Mouse (Mus musculus) mesoderm, embryonic 11.5 days (tissue): ENCODE measurements around the gene Wasf3.
"Not testable (repeated sequence)": the region's sequence is repeated elsewhere in the genome, so short reads cannot be mapped to it uniquely, and the experiment has no call there.

Source experiments
- DNase-seq: peaks from one replicate; pipeline ENCODE4 v3.0.0-alpha.2; 2012; ENCODE audit warnings: low read depth, low spot score

Gene Wasf3

GRCm38 (mm10) chr5:146439152-146439781 is 54.5 kb downstream of the Wasf3 start:
- DNase-seq: no peak

- no peak for DNase-seq
Measured at GRCm38 (mm10) chr5:146440273-146440672, 55.5 kb downstream of the Wasf3 start.

- DNase-seq: no peak
Measured at GRCm38 (mm10) chr5:146442767-146443166, 58.0 kb downstream of the Wasf3 start.

GRCm38 (mm10) chr5:146446633-146447032 is 61.8 kb downstream of the Wasf3 start:
- DNase-seq: no peak

GRCm38 (mm10) chr5:146451592-146452254 is 66.9 kb downstream of the Wasf3 start:
- DNase-seq: no peak

- no peak for DNase-seq
Measured at GRCm38 (mm10) chr5:146453556-146453955, 68.8 kb downstream of the Wasf3 start.

GRCm38 (mm10) chr5:146461612-146462011 is 76.8 kb downstream of the Wasf3 start:
- no peak for DNase-seq

- DNase-seq: no peak
Measured at GRCm38 (mm10) chr5:146466663-146467062, 81.9 kb downstream of the Wasf3 start.

GRCm38 (mm10) chr5:146468311-146468710 is 83.5 kb downstream of the Wasf3 start:
- DNase-seq: no peak

GRCm38 (mm10) chr5:146470821-146471220 is 86.0 kb downstream of the Wasf3 start:
- no peak for DNase-seq

GRCm38 (mm10) chr5:146471311-146471710 is 86.5 kb downstream of the Wasf3 start:
- DNase-seq: no peak

GRCm38 (mm10) chr5:146471821-146472220 is 87.0 kb downstream of the Wasf3 start:
- DNase-seq: no peak

GRCm38 (mm10) chr5:146479564-146479963 is 94.8 kb downstream of the Wasf3 start:
- DNase-seq: not testable (repeated sequence)

- DNase-seq: not testable (repeated sequence)
Measured at GRCm38 (mm10) chr5:146481665-146482064, 96.9 kb downstream of the Wasf3 start, which contains the start of gene Gm6408. Gene Gm6408 (plus strand): TSS chr5:146481965.

GRCm38 (mm10) chr5:146488959-146489358 is 104.2 kb downstream of the Wasf3 start:
- peak; percentile 6 for DNase-seq

GRCm38 (mm10) chr5:146491063-146491462 is 106.3 kb downstream of the Wasf3 start, which contains the start of gene Gm6370:
Gene Gm6370 (plus strand): TSS chr5:146491363.
- DNase-seq: not testable (repeated sequence)

- DNase-seq: not testable (repeated sequence)
Measured at GRCm38 (mm10) chr5:146502099-146502498, 117.3 kb downstream of the Wasf3 start, which contains the start of gene 4930449I24Rik. Gene 4930449I24Rik (plus strand): TSS chr5:146502399.

- DNase-seq: not testable (repeated sequence)
Measured at GRCm38 (mm10) chr5:146513823-146514222, 129.0 kb downstream of the Wasf3 start, which contains the start of gene Gm3402. Gene Gm3402 (plus strand): TSS chr5:146514123.
